9 mouse cellular contexts compared by ENCODE assay signal in genomic region chr2:58568841-58569645, GRCm38 (mm10). TPM values are rescaled to one million over a fixed set of nuclear protein-coding genes. Genes with fewer than 3 reads are reported as not detected.
DNase-seq lines count a peak whose midpoint lies in the region; ATAC-seq lines count a peak whose summit lies in the region.
"Had no signal": no experiment of that assay in that cellular context is flagged by ENCODE, and none has a peak within 500 bp of the region (broad histone marks: within the 10 kb centered on the region; RNA-seq: fewer than 3 reads in every experiment).

No protein-coding gene starts in this region.

- H3K27me3 ChIP-seq in kidney, embryonic 16.5 days (ENCODE audit: insufficient read depth, low read length), result no peaks in the 10 kb centered on the region
- H3K27me3 ChIP-seq in forebrain, embryonic 13.5 days, result no peaks in the 10 kb centered on the region
- H3K27me3 ChIP-seq in limb, embryonic 10.5 days (ENCODE audit: low read depth, poor library complexity, severe bottlenecking), result no peaks in the 10 kb centered on the region
- H3K27me3 ChIP-seq in neural tube, embryonic 13.5 days, result no peaks in the 10 kb centered on the region

- H3K4me2 ChIP-seq in kidney, embryonic 16.5 days (replicated peaks; ENCODE audit: low read depth, low read length), result peak overlapping the region; percentile 61; the same call in 1 of the 2 replicates
- H3K4me2 ChIP-seq in forebrain, embryonic 13.5 days, result peak overlapping the region; percentile 74
- peak overlapping the region; percentile 77 for H3K4me2 ChIP-seq in neural tube, embryonic 13.5 days

- no peak for DNase-seq in kidney, postnatal 4 days
- DNase-seq in limb, embryonic 10.5 days (ENCODE audit: low spot score), result no peak
- DNase-seq in MN1 (ENCODE audit: low spot score), result no peak
- DNase-seq in right cerebral cortex, adult 18-20 months, result no peak
- no peak for DNase-seq in adrenal gland, postnatal 25 days

- H3K4me3 ChIP-seq in kidney, embryonic 16.5 days (ENCODE audit: low read length), result no peak overlapping the region
- peak overlapping the region; percentile 89 for H3K4me3 ChIP-seq in forebrain, embryonic 13.5 days
- no peak overlapping the region for H3K4me3 ChIP-seq in limb, embryonic 10.5 days
- peak overlapping the region; percentile 90 for H3K4me3 ChIP-seq in neural tube, embryonic 13.5 days

- H3K4me1 ChIP-seq in kidney, embryonic 16.5 days (ENCODE audit: insufficient read depth, low read length), result peaks cover 28% of the 10 kb centered on the region
- peaks cover 38% of the 10 kb centered on the region for H3K4me1 ChIP-seq in forebrain, embryonic 13.5 days
- peaks cover 34% of the 10 kb centered on the region for H3K4me1 ChIP-seq in limb, embryonic 10.5 days
- H3K4me1 ChIP-seq in neural tube, embryonic 13.5 days (replicated peaks), result peaks cover 39% of the 10 kb centered on the region

- H3K27ac ChIP-seq in kidney, embryonic 16.5 days (ENCODE audit: low read length), result no peak overlapping the region
- peak overlapping the region; percentile 97 for H3K27ac ChIP-seq in forebrain, embryonic 13.5 days
- H3K27ac ChIP-seq in limb, embryonic 10.5 days, result peak overlapping the region; percentile 50; the same call in 1 of the 2 replicates
- peak overlapping the region; percentile 99 for H3K27ac ChIP-seq in neural tube, embryonic 13.5 days (replicated peaks)
- H3K27ac ChIP-seq: liver, embryonic 14.5 days had no signal

- H3K9me3 ChIP-seq in kidney, embryonic 16.5 days (ENCODE audit: low read length), result no peaks in the 10 kb centered on the region
- H3K9me3 ChIP-seq in forebrain, embryonic 13.5 days (replicated peaks), result no peaks in the 10 kb centered on the region
- no peaks in the 10 kb centered on the region for H3K9me3 ChIP-seq in limb, embryonic 10.5 days (replicated peaks)
- H3K9me3 ChIP-seq in neural tube, embryonic 13.5 days, result no peaks in the 10 kb centered on the region

- ATAC-seq in kidney, embryonic 16.5 days (ENCODE audit: low FRiP score, low TSS enrichment), result no peak
- no peak for ATAC-seq in forebrain, embryonic 13.5 days
- ATAC-seq in neural tube, embryonic 13.5 days (ENCODE audit: low read depth), result no peak

- no peaks in the 10 kb centered on the region for H3K36me3 ChIP-seq in kidney, embryonic 16.5 days (ENCODE audit: insufficient read depth, low read length)
- H3K36me3 ChIP-seq in forebrain, embryonic 13.5 days (ENCODE audit: poor library complexity, severe bottlenecking), result no peaks in the 10 kb centered on the region
- no peaks in the 10 kb centered on the region for H3K36me3 ChIP-seq in limb, embryonic 10.5 days
- no peaks in the 10 kb centered on the region for H3K36me3 ChIP-seq in neural tube, embryonic 13.5 days

- 71% methylated on average over 4 of the region's 4 CpGs for WGBS in kidney, embryonic 16.5 days
- WGBS in forebrain, embryonic 13.5 days, result 52% methylated on average over 4 of the region's 4 CpGs
- WGBS in limb, embryonic 10.5 days, result 75% methylated on average over 4 of the region's 4 CpGs
- 62% methylated on average over 4 of the region's 4 CpGs for WGBS in neural tube, embryonic 13.5 days

- H3K9ac ChIP-seq in kidney, embryonic 16.5 days (replicated peaks; ENCODE audit: low read length), result no peak overlapping the region
- H3K9ac ChIP-seq in forebrain, embryonic 13.5 days, result peak overlapping the region; percentile 95; the same call in 1 of the 2 replicates
- H3K9ac ChIP-seq in neural tube, embryonic 13.5 days, result peak overlapping the region; percentile 97
- H3K9ac ChIP-seq: liver, embryonic 14.5 days had no signal

RNA-seq across cellular contexts. Expression of gene Upp2, which starts 1.9 kb away (rescaled TPM):
- 7.6 and 8.5 TPM in 2 replicates for polyA plus RNA-seq in kidney, embryonic 16.5 days (2015; fragmentation: Nextera tagmentation; extraction: Ambion mirVana)
- polyA plus RNA-seq in forebrain, embryonic 13.5 days (2015; fragmentation: Nextera tagmentation; extraction: Ambion mirVana), result 9.0 and 9.3 TPM in 2 replicates
- polyA plus RNA-seq in limb, embryonic 10.5 days (2016; fragmentation: Nextera tagmentation; extraction: Ambion mirVana), result 4.5 and 6.1 TPM in 2 replicates
- 10.5 and 13.1 TPM in 2 replicates for polyA plus RNA-seq in neural tube, embryonic 13.5 days (2015; fragmentation: Nextera tagmentation; extraction: Ambion mirVana)
- total RNA-seq in adrenal gland, postnatal 25 days (2021), result 13.8 and 17.9 TPM in 2 replicates

RNA-seq across cellular contexts. Expression of gene Acvr1, which starts 2.1 kb away (rescaled TPM):
- 5.2 and 5.8 TPM in 2 replicates for polyA plus RNA-seq in kidney, embryonic 16.5 days (2015; fragmentation: Nextera tagmentation; extraction: Ambion mirVana)
- 4.5 and 4.6 TPM in 2 replicates for polyA plus RNA-seq in forebrain, embryonic 13.5 days (2015; fragmentation: Nextera tagmentation; extraction: Ambion mirVana)
- polyA plus RNA-seq in limb, embryonic 10.5 days (2016; fragmentation: Nextera tagmentation; extraction: Ambion mirVana), result 4.2 and 4.5 TPM in 2 replicates
- 4.4 and 5.4 TPM in 2 replicates for polyA plus RNA-seq in neural tube, embryonic 13.5 days (2015; fragmentation: Nextera tagmentation; extraction: Ambion mirVana)
- 40.1 and 50.7 TPM in 2 replicates for total RNA-seq in adrenal gland, postnatal 25 days (2021)

Comparison
In these comparisons a context has a peak if more than half of its experiments do, and no peak if none do; other contexts are left out.
1. H3K4me3 ChIP-seq: peak in forebrain, embryonic 13.5 days (single experiment) and neural tube, embryonic 13.5 days (single experiment); none in kidney, embryonic 16.5 days (single experiment) and limb, embryonic 10.5 days (single experiment).
2. Peak in every context shown above with its lines, with median percentiles within 50 percentile points of each other: H3K4me2 ChIP-seq.